Mouse (Mus musculus) forebrain, postnatal 0 days (tissue): ENCODE data around the gene Kcnip1. TPM values are rescaled to one million over a fixed set of nuclear protein-coding genes. Genes with fewer than 3 reads are reported as not detected.

ENCODE experiments used
- ATAC-seq: fragments of 200-750 bp; cut with Nextera tagmentation; 2 replicates; pipeline ENCODE4 v1.8.0; 2017; ENCODE audit warnings: mild to moderate bottlenecking, moderate library complexity
- DNase-seq: peaks from one replicate; pipeline ENCODE4 v3.0.0-alpha.2; 2015
- H3K27ac ChIP-seq: fragments of 300-500 bp; sonication (generic); 2 replicates; pipeline ENCODE4 v1.5.1; 2014; ENCODE audit warnings: low read depth, mild to moderate bottlenecking, antibody characterized with exemption, low read length, moderate library complexity, mixed read lengths
- H3K27me3 ChIP-seq: fragments of 300-500 bp; sonication (generic); 2 replicates; pipeline ENCODE4 v1.6.1; 2014; ENCODE audit warnings: mild to moderate bottlenecking, low read length, mixed read lengths; ENCODE audit not compliant: insufficient read depth
- H3K36me3 ChIP-seq: fragments of 300-500 bp; sonication (generic); 2 replicates; pipeline ENCODE4 v1.6.1; 2014; ENCODE audit warnings: mild to moderate bottlenecking, moderate library complexity; ENCODE audit not compliant: insufficient read depth
- H3K4me1 ChIP-seq: fragments of 300-500 bp; sonication (generic); 2 replicates; pipeline ENCODE4 v1.6.1; 2014; ENCODE audit warnings: antibody characterized with exemption; ENCODE audit not compliant: insufficient read depth
- H3K4me2 ChIP-seq: fragments of 300-500 bp; sonication (generic); 2 replicates; pipeline ENCODE4 v1.6.1; 2014; ENCODE audit warnings: low read depth, mild to moderate bottlenecking, moderate library complexity
- H3K4me3 ChIP-seq: fragments of 300-500 bp; sonication (generic); 2 replicates; pipeline ENCODE4 v1.5.1; 2014; ENCODE audit warnings: low read depth, low read length, mixed read lengths
- H3K9ac ChIP-seq: fragments of 300-500 bp; sonication (generic); 2 replicates; pipeline ENCODE4 v1.6.1; 2014; ENCODE audit warnings: mild to moderate bottlenecking
- H3K9me3 ChIP-seq: fragments of 300-500 bp; sonication (generic); 2 replicates; pipeline ENCODE4 v1.6.1; 2016; ENCODE audit warnings: low read length
- CTCF ChIP-seq: sonication (generic); IDR thresholded peaks from 2 replicates; pipeline ENCODE4 v1.5.1; 2016; ENCODE audit warnings: antibody characterized with exemption, control low read depth, low read depth
- WGBS: fragments of 180-500 bp; shearing (Covaris S2); extraction: QIAGEN DNeasy Blood & Tissue Kit; methylation state at CpG from one replicate; pipeline ENCODE4 v1.1.7; 2014; 5-methylcytosine and 5-hydroxymethylcytosine counted together
- polyA plus RNA-seq: library from polyadenylated mRNA; unstranded; fragments of >200 nt; fragmentation: Nextera tagmentation; extraction: Ambion mirVana; gene quantifications from 2 replicates; pipeline ENCODE4 v1.2.1, GENCODE M21; 2015
- total RNA-seq: library from RNA; depleted of rRNA; stranded (reverse); fragments of >200 nt; gene quantifications from 2 replicates; pipeline ENCODE4 v1.2.3, GENCODE M21; 2014

Kcnip1 gene
- total and polyA plus RNA-seq, 2 experiments from 2014 or later: 91.0 to 92.6 TPM

DNA sequence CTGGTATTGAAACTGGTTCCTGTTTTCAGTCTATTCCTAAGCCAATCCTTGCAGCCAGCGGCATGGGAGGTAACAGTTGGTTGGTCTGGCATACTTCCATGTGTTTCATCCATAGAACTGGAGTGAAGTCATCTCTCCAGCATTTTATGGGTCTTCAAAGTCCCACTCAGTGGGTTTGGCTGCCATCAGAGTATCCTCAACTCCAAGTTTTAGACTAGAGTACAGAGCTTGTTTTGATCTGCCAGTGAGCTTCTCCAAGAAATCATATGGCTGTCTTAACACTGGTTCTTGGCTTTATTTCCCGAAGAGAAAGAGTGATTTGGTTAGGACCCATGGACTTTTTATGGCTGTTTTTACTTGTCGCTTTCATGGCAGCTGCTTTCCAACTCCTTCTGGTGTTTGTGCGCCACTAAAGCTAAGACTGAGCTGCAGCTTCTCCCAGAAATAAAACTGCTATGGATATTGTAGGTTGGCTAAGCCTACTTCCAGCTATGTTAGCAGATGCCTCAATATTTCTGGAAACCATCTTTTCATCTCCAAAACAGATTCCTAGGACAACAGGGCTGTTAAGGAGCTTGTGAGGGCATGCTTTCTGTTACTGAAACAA is 365.7 kb downstream of the Kcnip1 start:
- WGBS: 63% methylated on average over 4 of the region's 4 CpGs
- Histone ChIP-seq H3K9ac (no peak overlapping the region), H3K36me3 (no peaks in the 10 kb centered on the region), H3K4me1 (no peaks in the 10 kb centered on the region), H3K4me2 (no peak overlapping the region), H3K27ac (no peak overlapping the region), H3K27me3 (no peaks in the 10 kb centered on the region), H3K4me3 (no peak overlapping the region), H3K9me3 (no peaks in the 10 kb centered on the region)
- ATAC-seq (peak; percentile 88), DNase-seq (peak; percentile 73)
- TF ChIP-seq CTCF: no peak

DNA sequence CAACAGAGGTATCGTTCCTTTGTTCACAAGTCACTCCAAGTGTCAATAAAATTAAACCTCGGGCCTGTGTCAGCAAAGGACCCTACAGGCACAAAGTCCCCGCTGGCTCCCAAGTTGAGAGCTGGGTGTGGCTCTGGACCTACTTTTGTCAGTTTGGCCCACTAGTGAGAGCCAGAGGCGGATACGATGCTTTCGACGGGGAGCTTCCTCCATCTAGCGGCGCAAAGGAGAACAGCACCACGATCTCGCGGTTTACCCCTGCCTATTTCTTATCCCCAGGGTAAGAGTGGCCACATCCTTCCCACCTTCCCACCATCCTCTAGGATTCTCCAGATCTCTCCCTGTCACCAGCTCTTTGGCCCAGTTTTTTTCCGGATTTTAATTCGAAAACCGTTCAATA is 378.7 kb downstream of the Kcnip1 start:
- DNase-seq: peak; percentile 84
- no peaks in the 10 kb centered on the region for H3K4me1 ChIP-seq
- no peak overlapping the region for H3K9ac ChIP-seq
- H3K4me2 ChIP-seq: no peak overlapping the region
- TF ChIP-seq CTCF: peak; percentile 96
- 8% methylated on average over 15 of the region's 15 CpGs for WGBS
- no peak overlapping the region for H3K4me3 ChIP-seq
- ATAC-seq: peak; percentile 85
- no peaks in the 10 kb centered on the region for H3K9me3 ChIP-seq
- no peaks in the 10 kb centered on the region for H3K36me3 ChIP-seq
- peaks cover 3% of the 10 kb centered on the region for H3K27me3 ChIP-seq
- no peak overlapping the region for H3K27ac ChIP-seq

DNA sequence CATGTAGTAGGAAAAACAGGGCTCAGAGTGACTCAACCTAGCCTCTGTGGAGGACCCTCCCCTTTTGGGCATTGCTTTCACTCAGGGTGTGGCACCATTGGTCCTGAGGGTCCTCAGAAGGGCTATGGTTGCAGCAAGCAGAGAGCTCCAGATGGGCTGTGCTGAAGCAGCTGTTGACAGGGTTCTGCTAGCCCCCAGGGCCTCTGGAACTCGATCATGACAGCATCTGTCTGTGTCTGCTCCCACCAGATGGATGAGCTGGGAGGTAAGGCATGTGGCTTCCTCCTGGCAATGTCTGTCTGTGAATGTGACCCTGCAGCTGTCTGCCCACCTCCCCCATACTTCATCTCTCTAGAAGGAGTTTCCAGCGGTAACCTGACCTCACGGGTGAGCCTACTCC is 385.2 kb downstream of the Kcnip1 start:
- 68% methylated on average over 3 of the region's 3 CpGs for WGBS
- TF ChIP-seq CTCF: no peak
- H3K9ac ChIP-seq: no peak overlapping the region

DNA sequence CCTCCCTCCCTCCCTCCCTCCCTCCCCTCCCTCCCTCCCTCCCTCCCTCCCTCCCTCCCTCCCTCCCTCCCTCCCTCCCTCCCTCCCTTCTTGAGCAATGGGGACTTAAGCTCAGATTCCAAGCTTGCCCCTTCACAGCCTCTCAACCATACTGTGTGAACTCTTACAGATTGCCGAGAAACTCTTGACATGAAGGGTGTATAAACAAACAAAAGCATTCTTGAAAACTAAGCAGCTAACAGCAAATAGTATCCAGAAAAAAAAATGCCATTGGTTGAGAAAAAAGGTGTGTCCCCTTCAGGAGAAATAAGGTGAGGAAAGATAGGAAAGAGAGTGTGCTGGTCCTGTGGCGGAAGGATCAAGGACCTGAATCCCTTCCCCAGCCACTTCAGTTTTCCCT is 389.8 kb downstream of the Kcnip1 start:
- Histone ChIP-seq H3K27ac (no peak overlapping the region), H3K27me3 (no peaks in the 10 kb centered on the region; the same call in 1 of the 2 replicates), H3K9ac (no peak overlapping the region), H3K4me3 (no peak overlapping the region), H3K9me3 (no peaks in the 10 kb centered on the region), H3K36me3 (no peaks in the 10 kb centered on the region), H3K4me1 (no peaks in the 10 kb centered on the region), H3K4me2 (no peak overlapping the region)
- whole genome bisulfite sequencing: 63% methylated on average over 2 of the region's 2 CpGs
- no peak for TF ChIP-seq CTCF
- ATAC-seq: no peak
- no peak for DNase-seq

More for the DNA sequence above, 385.2 kb downstream of the Kcnip1 start:
- no peak overlapping the region for H3K4me2 ChIP-seq
- H3K27ac ChIP-seq: no peak overlapping the region
- no peak for ATAC-seq
- DNase-seq: no peak
- no peaks in the 10 kb centered on the region for H3K9me3 ChIP-seq
- H3K27me3 ChIP-seq: no peaks in the 10 kb centered on the region; the same call in 1 of the 2 replicates
- H3K4me3 ChIP-seq: no peak overlapping the region
- H3K4me1 ChIP-seq: no peaks in the 10 kb centered on the region
- H3K36me3 ChIP-seq: no peaks in the 10 kb centered on the region

DNA sequence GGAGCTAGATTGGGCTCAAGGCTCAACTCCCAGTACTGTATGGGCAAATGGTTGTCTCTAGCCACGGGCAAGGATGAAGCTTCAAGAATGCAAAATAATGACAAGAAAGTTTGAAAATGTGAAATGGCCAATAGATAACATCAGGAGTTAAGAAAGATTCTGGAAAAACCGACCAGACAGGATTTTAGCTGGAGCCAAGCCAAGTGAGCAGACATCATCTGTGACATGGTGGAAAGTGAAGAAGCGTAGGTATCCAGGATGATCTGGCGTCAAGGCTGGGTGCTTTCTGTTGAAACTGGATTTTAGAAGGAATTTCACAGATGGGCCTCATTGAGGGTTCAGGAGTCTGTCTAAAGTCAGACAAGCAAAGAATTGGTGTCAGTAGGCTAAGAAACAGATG is 394.0 kb downstream of the Kcnip1 start, which contains the start of gene D130052B06Rik:
Gene D130052B06Rik, plus strand, starts transcription at position 317 of the 400 bp plus-strand sequence.
- Histone ChIP-seq H3K4me1 (no peaks in the 10 kb centered on the region), H3K9me3 (no peaks in the 10 kb centered on the region), H3K9ac (no peak within 1 kb of the TSS), H3K4me2 (no peak within 1 kb of the TSS), H3K27me3 (no peaks in the 10 kb centered on the region), H3K36me3 (no peaks in the 10 kb centered on the region), H3K27ac (no peak within 1 kb of the TSS), H3K4me3 (no peak within 1 kb of the TSS)
- ATAC-seq (no peak), DNase-seq (no peak)
- TF ChIP-seq CTCF: no peak
- 80% methylated on average over 4 of the region's 4 CpGs for WGBS

DNA sequence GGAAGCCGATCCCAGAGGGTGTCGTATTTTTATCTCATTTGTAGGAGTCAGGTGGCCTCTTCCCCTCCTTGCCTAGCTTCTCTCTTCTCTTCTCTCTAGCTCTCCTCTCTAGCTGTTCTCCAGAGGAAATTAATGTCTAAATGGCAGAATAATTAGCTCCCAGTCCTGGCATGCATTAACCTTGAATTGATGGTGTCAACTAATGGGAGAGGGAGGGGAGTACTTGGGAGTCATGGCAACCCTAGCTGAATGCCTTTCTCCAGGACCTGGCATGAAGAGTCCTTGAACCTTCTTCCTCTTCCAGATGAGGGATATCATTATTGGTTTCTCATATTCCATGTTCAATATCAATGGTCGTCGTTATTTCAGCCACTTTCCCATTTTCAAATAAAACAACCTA is 396.3 kb downstream of the Kcnip1 start:
- no peaks in the 10 kb centered on the region for H3K36me3 ChIP-seq
- TF ChIP-seq CTCF: no peak
- H3K4me2 ChIP-seq: no peak overlapping the region
- WGBS: 73% methylated on average over 4 of the region's 4 CpGs
- DNase-seq (no peak), ATAC-seq (peak; percentile 55; the same call in 1 of the 2 replicates)
- no peak overlapping the region for H3K9ac ChIP-seq
- H3K9me3 ChIP-seq: no peaks in the 10 kb centered on the region
- H3K27me3 ChIP-seq: no peaks in the 10 kb centered on the region
- no peaks in the 10 kb centered on the region for H3K4me1 ChIP-seq
- H3K27ac ChIP-seq: no peak overlapping the region
- no peak overlapping the region for H3K4me3 ChIP-seq

DNA sequence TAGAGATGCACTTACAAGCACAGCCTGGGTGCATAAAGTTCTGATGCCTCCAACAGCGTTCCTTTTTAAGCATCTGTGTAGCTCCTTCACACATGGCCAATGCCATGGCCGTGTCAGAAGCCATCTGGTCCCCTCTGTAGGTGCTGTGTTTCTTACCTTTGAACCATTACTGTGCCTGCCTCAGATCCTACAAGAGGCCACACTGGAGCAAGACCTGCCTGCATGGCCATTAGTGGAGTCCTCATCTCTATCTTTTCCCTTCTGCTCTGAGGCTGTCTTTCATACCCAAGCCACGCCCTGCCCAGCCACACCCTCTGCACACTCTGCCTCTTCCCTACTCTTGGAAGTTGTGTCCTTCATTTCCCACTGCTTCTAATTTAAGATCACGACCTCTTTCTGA is 400.1 kb downstream of the Kcnip1 start:
- Histone ChIP-seq H3K4me2 (no peak overlapping the region), H3K27me3 (no peaks in the 10 kb centered on the region), H3K9me3 (no peaks in the 10 kb centered on the region), H3K36me3 (no peaks in the 10 kb centered on the region), H3K4me1 (no peaks in the 10 kb centered on the region), H3K9ac (no peak overlapping the region), H3K27ac (no peak overlapping the region), H3K4me3 (no peak overlapping the region)
- DNase-seq (no peak), ATAC-seq (no peak)
- WGBS: 82% methylated on average over 4 of the region's 4 CpGs
- no peak for TF ChIP-seq CTCF
